Mouse (Mus musculus) midbrain, embryonic 16.5 days (tissue): ENCODE measurements around the gene Cox8b. TPM values are rescaled to one million over a fixed set of nuclear protein-coding genes. Genes with fewer than 3 reads are reported as not detected.

ENCODE experiments used
- ATAC-seq: fragments of 200-750 bp; cut with Nextera tagmentation; 2 replicates; pipeline ENCODE4 v1.8.0; 2017; ENCODE audit warnings: moderate TSS enrichment
- H3K27ac ChIP-seq: fragments of 300-500 bp; sonication (generic); 2 replicates; pipeline ENCODE4 v1.5.1; 2014; ENCODE audit warnings: mild to moderate bottlenecking, low read length, mixed read lengths
- H3K27me3 ChIP-seq: fragments of 300-500 bp; sonication (generic); 2 replicates; pipeline ENCODE4 v1.6.1; 2014; ENCODE audit warnings: low read depth, low read length, mixed read lengths; ENCODE audit not compliant: control insufficient read depth, insufficient read depth
- H3K36me3 ChIP-seq: fragments of 300-500 bp; sonication (generic); 2 replicates; pipeline ENCODE4 v1.6.1; 2014; ENCODE audit warnings: mild to moderate bottlenecking, low read length, moderate library complexity, mixed read lengths; ENCODE audit not compliant: control insufficient read depth, insufficient read depth
- H3K4me1 ChIP-seq: fragments of 300-500 bp; sonication (generic); 2 replicates; pipeline ENCODE4 v1.6.1; 2014; ENCODE audit warnings: mild to moderate bottlenecking, low read length, mixed read lengths; ENCODE audit not compliant: control insufficient read depth, insufficient read depth
- H3K4me2 ChIP-seq: fragments of 300-500 bp; sonication (generic); 2 replicates; pipeline ENCODE4 v1.6.1; 2014; ENCODE audit warnings: mild to moderate bottlenecking, low read length, mixed read lengths
- H3K4me3 ChIP-seq: fragments of 300-500 bp; sonication (generic); 2 replicates; pipeline ENCODE4 v1.5.1; 2014; ENCODE audit warnings: low read depth, mild to moderate bottlenecking, low read length, moderate library complexity, mixed read lengths
- H3K9ac ChIP-seq: fragments of 300-500 bp; sonication (generic); 2 replicates; pipeline ENCODE4 v1.6.1; 2014; ENCODE audit warnings: low read depth, low read length, mixed read lengths
- H3K9me3 ChIP-seq: fragments of 300-500 bp; sonication (generic); replicated peaks from 2 replicates; pipeline ENCODE4 v1.6.1; 2014; ENCODE audit warnings: mild to moderate bottlenecking, low read length, mixed read lengths; ENCODE audit not compliant: control insufficient read depth, poor library complexity, severe bottlenecking
- WGBS: fragments of 180-500 bp; shearing (Covaris S2); extraction: QIAGEN DNeasy Blood & Tissue Kit; methylation state at CpG from one replicate; pipeline ENCODE4 v1.1.7; 2014; 5-methylcytosine and 5-hydroxymethylcytosine counted together
- polyA plus RNA-seq: library from polyadenylated mRNA; unstranded; fragments of >200 nt; fragmentation: Nextera tagmentation; extraction: Ambion mirVana; gene quantifications from 2 replicates; pipeline ENCODE4 v1.2.1, GENCODE M21; 2015

The Cox8b gene
- polyA plus RNA-seq, 1 experiment from 2014 or later = not detected

- H3K4me1 ChIP-seq = peaks cover 16% of the 10 kb centered on the region
- ATAC-seq = no peak
- H3K27ac ChIP-seq = no peak overlapping the region
- H3K9ac ChIP-seq = no peak overlapping the region
- 89% methylated on average over 5 of the region's 5 CpGs for WGBS
- no peak overlapping the region for H3K4me3 ChIP-seq
- H3K9me3 ChIP-seq = no peaks in the 10 kb centered on the region
- H3K36me3 ChIP-seq = peaks cover 30% of the 10 kb centered on the region
- H3K27me3 ChIP-seq = no peaks in the 10 kb centered on the region
- H3K4me2 ChIP-seq = no peak overlapping the region
These were observed 39.5 kb downstream of the Cox8b start for GRCm38 (mm10) chr7:140860728-140861127.

DNA sequence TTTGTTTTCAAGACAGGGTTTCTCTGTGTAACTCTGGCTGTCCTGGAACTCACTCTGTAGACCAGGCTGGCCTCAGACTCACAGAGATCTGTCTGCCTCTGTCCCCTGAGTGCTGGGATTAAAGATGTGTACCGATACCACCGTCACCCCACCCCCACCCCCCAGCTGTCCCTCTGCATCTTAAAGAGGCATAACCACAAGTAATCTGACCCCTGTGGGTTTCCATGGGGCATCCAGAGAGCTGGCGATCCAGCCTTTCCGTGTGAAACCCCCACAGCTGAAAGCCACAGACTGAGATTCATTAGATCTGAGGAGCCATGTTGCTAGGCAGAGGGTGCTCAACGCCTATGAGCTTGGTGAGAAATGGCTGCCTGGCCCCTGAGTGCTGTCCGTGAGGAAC, 40.2 kb downstream of the Cox8b start:
- H3K4me2 ChIP-seq = no peak overlapping the region
- no peaks in the 10 kb centered on the region for H3K27me3 ChIP-seq
- peaks cover 23% of the 10 kb centered on the region for H3K4me1 ChIP-seq
- no peak overlapping the region for H3K4me3 ChIP-seq
- H3K9ac ChIP-seq = no peak overlapping the region
- no peak for ATAC-seq
- peaks cover 30% of the 10 kb centered on the region for H3K36me3 ChIP-seq
- no peaks in the 10 kb centered on the region for H3K9me3 ChIP-seq
- 63% methylated on average over 6 of the region's 6 CpGs for WGBS
- H3K27ac ChIP-seq = no peak overlapping the region

GRCm38 (mm10) chr7:140858746-140859145, 41.5 kb downstream of the Cox8b start:
- peaks cover 37% of the 10 kb centered on the region for H3K36me3 ChIP-seq
- no peak overlapping the region; the same call in 1 of the 2 replicates for H3K9ac ChIP-seq
- H3K4me2 ChIP-seq = peak overlapping the region; percentile 96
- H3K27me3 ChIP-seq = no peaks in the 10 kb centered on the region
- no peak for ATAC-seq
- H3K4me3 ChIP-seq = peak overlapping the region; percentile 85; the same call in 1 of the 2 replicates
- no peaks in the 10 kb centered on the region for H3K9me3 ChIP-seq
- WGBS = 97% methylated on average over 8 of the region's 8 CpGs
- H3K4me1 ChIP-seq = peaks cover 23% of the 10 kb centered on the region
- no peak overlapping the region for H3K27ac ChIP-seq

DNA sequence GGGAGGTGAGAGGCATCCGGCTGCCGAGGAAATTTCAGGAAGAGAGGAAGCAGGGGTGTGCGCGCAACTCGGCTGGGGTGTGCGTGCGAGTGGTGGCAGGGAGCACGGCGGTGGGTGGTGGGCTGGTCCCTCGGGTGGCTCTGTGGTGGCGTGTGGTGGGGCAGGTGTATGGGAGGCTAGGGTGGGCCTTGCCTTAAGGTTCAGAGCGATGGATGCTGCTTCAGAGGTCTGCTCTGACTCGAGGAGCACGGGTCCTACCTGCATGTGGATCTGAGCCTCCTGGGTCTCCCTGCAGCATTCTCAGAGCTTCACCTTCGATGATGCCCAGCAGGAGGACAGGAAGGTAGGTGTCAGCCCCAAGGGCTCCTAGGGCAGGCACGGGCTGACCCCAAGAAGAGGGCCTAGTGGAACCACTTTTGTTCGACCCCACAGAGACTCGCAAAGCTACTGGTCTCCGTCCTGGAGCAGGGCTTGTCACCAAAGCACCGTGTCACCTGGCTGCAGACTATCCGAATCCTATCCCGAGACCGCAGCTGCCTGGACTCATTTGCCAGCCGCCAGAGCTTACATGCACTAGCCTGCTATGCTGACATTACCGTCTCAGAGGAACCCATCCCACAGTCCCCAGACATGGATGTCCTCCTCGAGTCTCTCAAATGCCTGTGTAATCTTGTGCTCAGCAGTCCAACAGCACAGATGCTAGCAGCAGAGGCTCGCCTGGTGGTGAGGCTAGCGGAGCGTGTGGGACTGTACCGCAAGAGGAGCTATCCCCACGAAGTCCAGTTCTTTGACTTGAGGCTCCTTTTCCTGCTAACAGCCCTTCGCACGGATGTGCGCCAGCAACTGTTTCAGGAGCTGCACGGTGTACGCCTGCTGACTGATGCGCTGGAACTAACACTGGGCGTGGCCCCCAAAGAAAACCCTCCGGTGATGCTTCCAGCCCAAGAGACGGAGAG, 42.4 kb downstream of the Cox8b start, which contains the start of gene Bet1l:
TSS of gene Bet1l (minus strand) at position 28 of the 956 bp plus-strand sequence.
- WGBS = 39% methylated on average over 38 of the region's 40 CpGs
- Histone ChIP-seq H3K36me3 (peaks cover 35% of the 10 kb centered on the region), H3K9me3 (no peaks in the 10 kb centered on the region)

GRCm38 (mm10) chr7:140856785-140857549, 43.3 kb downstream of the Cox8b start, which contains the start of gene Ric8a:
Gene Ric8a (plus strand): TSS chr7:140856957.
- H3K4me2 ChIP-seq = peak within 1 kb of the TSS; percentile 96
- peak within 1 kb of the TSS; percentile 94 for H3K27ac ChIP-seq
- under 1% methylated on average over 49 of the region's 50 CpGs for WGBS
- ATAC-seq = peak; percentile 80
- H3K9me3 ChIP-seq = no peaks in the 10 kb centered on the region
- no peaks in the 10 kb centered on the region for H3K27me3 ChIP-seq
- peak within 1 kb of the TSS; percentile 85 for H3K4me3 ChIP-seq
- H3K36me3 ChIP-seq = peaks cover 30% of the 10 kb centered on the region
- peaks cover 23% of the 10 kb centered on the region for H3K4me1 ChIP-seq
- H3K9ac ChIP-seq = peak within 1 kb of the TSS; percentile 90

More for the DNA sequence above, 42.4 kb downstream of the Cox8b start, which contains the start of gene Bet1l:
- Histone ChIP-seq H3K4me2 (peak within 1 kb of the TSS; percentile 96), H3K27me3 (no peaks in the 10 kb centered on the region), H3K9ac (peak within 1 kb of the TSS; percentile 90), H3K4me3 (peak within 1 kb of the TSS; percentile 85), H3K4me1 (peaks cover 23% of the 10 kb centered on the region), H3K27ac (peak within 1 kb of the TSS; percentile 94)
- ATAC-seq = peak; percentile 33

DNA sequence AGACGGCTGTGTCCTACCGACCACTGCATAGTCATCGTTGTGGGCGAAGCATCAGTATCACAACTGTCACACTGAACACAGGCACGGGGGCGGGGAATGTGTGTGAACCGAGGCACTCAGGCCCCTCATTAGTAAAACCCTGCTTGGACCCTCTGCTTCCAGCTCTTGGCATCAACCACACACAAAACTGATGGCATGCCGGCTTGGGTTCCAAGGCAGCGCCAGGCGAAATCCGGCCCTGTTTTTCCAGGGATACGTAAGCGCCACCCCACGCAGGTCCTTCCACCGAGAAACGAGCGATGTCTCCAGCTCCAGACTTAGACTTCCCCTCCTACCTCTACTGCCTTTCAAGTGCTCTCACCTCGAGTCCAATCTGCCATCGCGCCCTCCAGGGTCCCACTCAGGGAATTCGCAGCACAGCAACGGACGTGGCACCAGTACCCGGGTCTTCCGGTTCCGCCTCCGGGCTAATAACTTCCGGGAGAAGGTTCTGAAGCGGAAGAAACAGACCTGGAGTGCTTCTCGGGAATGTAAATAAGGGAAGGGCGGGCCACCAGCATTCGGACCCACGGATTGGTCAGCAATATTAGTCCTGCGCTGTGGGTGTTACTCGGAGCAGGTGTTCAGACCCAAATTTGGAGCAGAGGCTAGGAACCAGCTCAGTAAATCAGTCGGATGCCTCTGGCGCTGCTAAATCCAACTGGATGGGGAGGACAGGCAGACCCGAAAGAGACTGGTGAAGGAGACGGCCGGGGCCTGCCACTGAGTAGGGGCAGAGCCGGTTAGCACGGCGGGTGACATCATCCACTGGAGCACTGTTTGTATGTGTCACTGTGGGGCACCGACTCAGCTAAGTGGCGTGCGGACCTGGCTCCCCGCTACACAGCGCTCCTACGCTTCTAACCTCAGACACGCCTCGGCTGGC, 44.1 kb downstream of the Cox8b start, which contains the start of gene Gm45785:
TSS of gene Gm45785 (minus strand) at position 472 of the 925 bp plus-strand sequence.
- Histone ChIP-seq H3K9ac (peak within 1 kb of the TSS; percentile 90), H3K4me3 (peak within 1 kb of the TSS; percentile 85), H3K36me3 (peaks cover 30% of the 10 kb centered on the region), H3K4me2 (peak within 1 kb of the TSS; percentile 96), H3K9me3 (no peaks in the 10 kb centered on the region), H3K27ac (peak within 1 kb of the TSS; percentile 94), H3K27me3 (no peaks in the 10 kb centered on the region), H3K4me1 (peaks cover 23% of the 10 kb centered on the region)
- 1% methylated on average over 51 of the region's 51 CpGs for WGBS
- ATAC-seq = peak; percentile 84

DNA sequence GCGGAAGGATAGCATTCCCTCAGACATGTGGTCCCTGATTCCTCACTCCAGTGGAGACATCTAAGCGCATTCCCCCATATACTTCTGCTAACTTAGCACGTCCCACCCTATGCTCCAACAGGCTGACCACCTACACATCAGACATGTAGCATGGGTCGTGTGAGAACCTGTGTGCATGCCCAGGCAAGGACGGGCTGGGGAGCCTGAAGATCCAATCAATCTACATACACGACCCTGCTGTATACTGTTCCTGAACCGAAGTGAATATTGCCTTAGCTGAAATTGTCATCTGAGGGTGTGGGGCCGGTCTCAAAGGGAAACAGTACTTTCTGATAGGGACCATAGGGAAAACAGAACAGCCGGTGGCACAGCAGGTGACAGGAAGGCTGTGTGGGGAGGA, 45.1 kb downstream of the Cox8b start:
- WGBS = 76% methylated on average over 9 of the region's 9 CpGs
- no peaks in the 10 kb centered on the region for H3K27me3 ChIP-seq
- peak overlapping the region; percentile 96 for H3K4me2 ChIP-seq
- H3K9ac ChIP-seq = peak overlapping the region; percentile 90
- peak overlapping the region; percentile 85 for H3K4me3 ChIP-seq
- H3K9me3 ChIP-seq = no peaks in the 10 kb centered on the region
- H3K36me3 ChIP-seq = peaks cover 21% of the 10 kb centered on the region
- H3K27ac ChIP-seq = no peak overlapping the region
- peaks cover 23% of the 10 kb centered on the region for H3K4me1 ChIP-seq
- no peak for ATAC-seq

DNA sequence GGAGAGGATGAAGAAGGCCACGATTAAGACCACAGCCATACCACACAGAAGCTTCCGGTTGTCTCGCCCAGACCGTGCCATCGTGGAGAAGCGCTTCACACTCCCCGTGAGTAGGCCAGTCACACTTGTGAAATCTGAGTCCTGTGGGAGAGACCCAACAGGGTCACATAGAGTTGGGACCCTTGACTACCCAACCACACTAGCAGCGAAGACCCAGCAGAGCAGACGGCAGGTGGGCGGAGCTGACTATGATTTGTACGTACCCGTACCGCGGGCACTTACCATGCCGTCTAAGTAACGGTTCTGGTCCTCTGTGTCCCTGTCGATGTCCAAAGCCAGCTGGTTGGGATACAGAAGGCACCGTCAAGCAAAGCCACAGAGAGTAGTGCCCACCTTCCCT, 45.8 kb downstream of the Cox8b start:
- Histone ChIP-seq H3K27me3 (no peaks in the 10 kb centered on the region), H3K4me2 (no peak overlapping the region), H3K9ac (no peak overlapping the region), H3K36me3 (peaks cover 19% of the 10 kb centered on the region), H3K4me1 (peaks cover 21% of the 10 kb centered on the region), H3K9me3 (no peaks in the 10 kb centered on the region), H3K4me3 (no peak overlapping the region), H3K27ac (no peak overlapping the region)
- ATAC-seq = no peak
- 97% methylated on average over 18 of the region's 18 CpGs for WGBS
